In genomic region chr14:122261250-122261649, GRCm38 (mm10) we compare ENCODE assay signal across 26 mouse cellular contexts.
DNase-seq lines count a peak whose midpoint lies in the region; ATAC-seq and TF ChIP-seq lines count a peak whose summit lies in the region.
"Had no signal": no experiment of that assay in that cellular context is flagged by ENCODE, and none has a peak within 500 bp of the region (broad histone marks: within the 10 kb centered on the region; RNA-seq: fewer than 3 reads in every experiment).

No protein-coding gene starts in this region.

- no peak for ATAC-seq in liver, postnatal 0 days
- peak; percentile 96 for ATAC-seq in granulocyte monocyte progenitor cell, adult 5-6 weeks (replicated peaks; ENCODE audit: poor library complexity, severe bottlenecking)
- peak; percentile 94 for ATAC-seq in megakaryocyte progenitor cell, adult 5-6 weeks (replicated peaks; ENCODE audit: poor library complexity)
- ATAC-seq: activated CD4-positive, CD25-positive, alpha-beta regulatory T cell, adult 4 months; forebrain, embryonic 14.5 days; forebrain, postnatal 0 days; hindbrain, embryonic 16.5 days; intestine, embryonic 16.5 days had no signal

- H3K27ac ChIP-seq in liver, adult 2 months (replicated peaks; ENCODE audit: insufficient read depth, low read depth, low read length): no peak overlapping the region
- no peak overlapping the region for H3K27ac ChIP-seq in liver, postnatal 0 days (ENCODE audit: low read depth)
- H3K27ac ChIP-seq: embryonic facial prominence, embryonic 12.5 days; embryonic facial prominence, embryonic 15.5 days; gastrocnemius, adult 2 months; heart, embryonic 10.5 days; heart, embryonic 13.5 days; hindbrain, embryonic 10.5 days; hindbrain, embryonic 13.5 days had no signal

- 66% methylated on average over 1 of the region's 1 CpGs for WGBS in liver, adult 2 months
- WGBS in liver, postnatal 0 days (ENCODE audit: insufficient replicate concordance): 35% methylated on average over 1 of the region's 1 CpGs
- 74% methylated on average over 1 of the region's 1 CpGs for WGBS in lung, adult 2 months

- no peak overlapping the region for H3K4me2 ChIP-seq in liver, postnatal 0 days (ENCODE audit: low read depth, low read length)
- H3K4me2 ChIP-seq: embryonic facial prominence, embryonic 12.5 days; embryonic facial prominence, embryonic 15.5 days; heart, embryonic 13.5 days; hindbrain, embryonic 13.5 days had no signal

- no peak overlapping the region for H3K9ac ChIP-seq in liver, adult 2 months (ENCODE audit: low read depth, low read length)
- no peak overlapping the region for H3K9ac ChIP-seq in liver, postnatal 0 days (replicated peaks)
- H3K9ac ChIP-seq: embryonic facial prominence, embryonic 12.5 days; embryonic facial prominence, embryonic 15.5 days; forebrain, postnatal 0 days; heart, embryonic 13.5 days; hindbrain, embryonic 13.5 days had no signal

- no peak overlapping the region for H3K4me3 ChIP-seq in liver, adult 2 months (ENCODE audit: insufficient read depth, low read depth, low read length)
- H3K4me3 ChIP-seq in liver, postnatal 0 days (ENCODE audit: low read depth, low read length): no peak overlapping the region
- no peak overlapping the region for H3K4me3 ChIP-seq in lung, adult 2 months (replicated peaks; ENCODE audit: extremely low read depth, low read depth, low read length)
- H3K4me3 ChIP-seq: embryonic facial prominence, embryonic 12.5 days; embryonic facial prominence, embryonic 15.5 days; gastrocnemius, adult 2 months; heart, embryonic 10.5 days; heart, embryonic 13.5 days; hindbrain, embryonic 10.5 days; hindbrain, embryonic 13.5 days had no signal

- no peak for TF ChIP-seq EP300 in liver, postnatal 0 days (IDR thresholded peaks at IDR 0.05; ENCODE audit: low read depth)

- intact Hi-C loops in heart, postnatal 10 days (cut with DNase I): no loop called here

- H3K36me3 ChIP-seq in liver, adult 2 months (ENCODE audit: control insufficient read depth, insufficient read depth, low read length): no peaks in the 10 kb centered on the region
- H3K36me3 ChIP-seq in liver, postnatal 0 days (replicated peaks; ENCODE audit: insufficient read depth, low read length): no peaks in the 10 kb centered on the region
- H3K36me3 ChIP-seq: embryonic facial prominence, embryonic 12.5 days; embryonic facial prominence, embryonic 15.5 days; heart, embryonic 10.5 days; heart, embryonic 13.5 days; hindbrain, embryonic 10.5 days; hindbrain, embryonic 13.5 days had no signal

- H3K79me2 ChIP-seq in liver, adult 2 months (ENCODE audit: control insufficient read depth, insufficient read depth, low read length): no peaks in the 10 kb centered on the region

- no peak for TF ChIP-seq POLR2A in liver, adult 2 months (IDR thresholded peaks at IDR 0.05; ENCODE audit: extremely low read depth, insufficient read depth, low read length)
- no peak for TF ChIP-seq POLR2A in lung, adult 2 months (IDR thresholded peaks at IDR 0.05; ENCODE audit: borderline replicate concordance, extremely low read depth, low read depth, low read length)

- H3K9me3 ChIP-seq in liver, postnatal 0 days (ENCODE audit: low read length): no peaks in the 10 kb centered on the region
- H3K9me3 ChIP-seq: embryonic facial prominence, embryonic 12.5 days; embryonic facial prominence, embryonic 15.5 days; G1E; heart, embryonic 10.5 days; heart, embryonic 13.5 days; hindbrain, embryonic 10.5 days; hindbrain, embryonic 13.5 days had no signal

- H3K4me1 ChIP-seq in liver, adult 2 months (ENCODE audit: control insufficient read depth, insufficient read depth, low read length): no peaks in the 10 kb centered on the region
- H3K4me1 ChIP-seq in liver, postnatal 0 days (ENCODE audit: insufficient read depth): no peaks in the 10 kb centered on the region
- H3K4me1 ChIP-seq in lung, adult 2 months (ENCODE audit: control insufficient read depth, insufficient read depth, low read length): no peaks in the 10 kb centered on the region
- H3K4me1 ChIP-seq: embryonic facial prominence, embryonic 12.5 days; embryonic facial prominence, embryonic 15.5 days had no signal

- DNase-seq in liver, adult 2 months (ENCODE audit: extremely low read depth, low read depth, low spot score): peak; percentile 24
- no peak for DNase-seq in liver, postnatal 0 days
- no peak for DNase-seq in lung, adult 2 months
- DNase-seq in heart, postnatal 10 days: no peak
- DNase-seq: adrenal gland, adult 8-10 months; adrenal gland, postnatal 25 days; cerebellum, adult 18-20 months; cerebellum, adult 9-10 months; cerebellum, postnatal 14 days; forebrain, postnatal 0 days; gastrocnemius, adult 2 months; gastrocnemius, postnatal 14 days had no signal

- TF ChIP-seq CTCF in liver, adult 2 months (IDR thresholded peaks at IDR 0.05; ENCODE audit: low read depth, low read length): no peak
- no peak for TF ChIP-seq CTCF in liver, postnatal 0 days (IDR thresholded peaks at IDR 0.05; ENCODE audit: low read depth)
- TF ChIP-seq CTCF in lung, adult 2 months (IDR thresholded peaks at IDR 0.05; ENCODE audit: insufficient read depth, low read length): no peak

- H3K27me3 ChIP-seq in liver, adult 2 months (ENCODE audit: control insufficient read depth, insufficient read depth, low read length): no peaks in the 10 kb centered on the region
- H3K27me3 ChIP-seq in liver, postnatal 0 days (ENCODE audit: insufficient read depth, low read length): peaks cover 2% of the 10 kb centered on the region
- H3K27me3 ChIP-seq: CH12.LX had no signal
